Mouse (Mus musculus) fibroblast of lung, adult 2 months (primary cell): Measurements from ENCODE around the gene Smap1.
"Not testable (repeated sequence)": the region's sequence is repeated elsewhere in the genome, so short reads cannot be mapped to it uniquely, and the experiment has no call there.

Experiments used
- DNase-seq: peaks from one replicate; pipeline ENCODE4 v3.0.0-alpha.2; 2011; ENCODE audit warnings: low read depth

Smap1 gene

GRCm38 (mm10) chr1:23921711-23922529 lies at the start of gene Smap1:
TSS of gene Smap1 (minus strand) at chr1:23922317.
- peak; percentile 46 for DNase-seq

- not testable (repeated sequence) for DNase-seq
Observed at GRCm38 (mm10) chr1:23971159-23971558, 49.0 kb upstream of the Smap1 start.

- DNase-seq = no peak
Observed at GRCm38 (mm10) chr1:23968027-23968725, 46.1 kb upstream of the Smap1 start.

- DNase-seq = no peak
Observed at GRCm38 (mm10) chr1:23966226-23966625, 44.1 kb upstream of the Smap1 start.

GRCm38 (mm10) chr1:23959415-23959732 lies 37.3 kb upstream of the Smap1 start:
- DNase-seq = no peak

- no peak for DNase-seq
Observed at GRCm38 (mm10) chr1:23958668-23959414, 36.7 kb upstream of the Smap1 start.

- DNase-seq = no peak
Observed at GRCm38 (mm10) chr1:23958101-23958500, 36.0 kb upstream of the Smap1 start.

GRCm38 (mm10) chr1:23955539-23955938 lies 33.4 kb upstream of the Smap1 start:
- no peak for DNase-seq

- DNase-seq = no peak
Observed at GRCm38 (mm10) chr1:23953921-23954320, 31.8 kb upstream of the Smap1 start.

- no peak for DNase-seq
Observed at GRCm38 (mm10) chr1:23948778-23949699, 26.9 kb upstream of the Smap1 start.

GRCm38 (mm10) chr1:23948290-23948689 lies 26.2 kb upstream of the Smap1 start:
- no peak for DNase-seq

- no peak for DNase-seq
Observed at GRCm38 (mm10) chr1:23944076-23944475, 22.0 kb upstream of the Smap1 start.

GRCm38 (mm10) chr1:23943146-23943940 lies 21.2 kb upstream of the Smap1 start:
- no peak for DNase-seq

GRCm38 (mm10) chr1:23935408-23935762 lies 13.3 kb upstream of the Smap1 start:
- DNase-seq = no peak

- DNase-seq = no peak
Observed at GRCm38 (mm10) chr1:23934669-23935407, 12.7 kb upstream of the Smap1 start.

- no peak for DNase-seq
Observed at GRCm38 (mm10) chr1:23929410-23929809, 7.3 kb upstream of the Smap1 start.

- no peak for DNase-seq
Observed at GRCm38 (mm10) chr1:23928371-23928770, 6.3 kb upstream of the Smap1 start.

- no peak for DNase-seq
Observed at GRCm38 (mm10) chr1:23923779-23924708, 1.9 kb upstream of the Smap1 start.

GRCm38 (mm10) chr1:23922530-23922884 lies 390 bp upstream of the Smap1 start:
- DNase-seq = no peak
